Mouse (Mus musculus): ENCODE measurements at regions not wholly inside any gene's neighbourhood (a gene's known extent, or its start where the extent isn't known, plus 50 kb on each side); places are given as distances from the start of the nearest gene placed in this dataset.

GRCm38 (mm10) chr15:36945309-36945708 is 62.3 kb downstream of the Zfp706 start:
- Histone ChIP-seq H3K27ac (ENCODE audit: low read length) (no peak overlapping the region), H3K9me3 (replicated peaks; ENCODE audit: control insufficient read depth, low read length) (no peaks in the 10 kb centered on the region), H3K9ac (ENCODE audit: low read depth, low read length) (no peak overlapping the region), H3K27me3 (ENCODE audit: control insufficient read depth, insufficient read depth, low read depth, low read length) (no peaks in the 10 kb centered on the region), H3K36me3 (ENCODE audit: control insufficient read depth, insufficient read depth) (no peaks in the 10 kb centered on the region), H3K4me1 (ENCODE audit: control insufficient read depth, low read depth, low read length) (no peaks in the 10 kb centered on the region), H3K4me2 (ENCODE audit: low read depth, low read length) (no peak overlapping the region), H3K4me3 (ENCODE audit: low read depth, low read length) (no peak overlapping the region)
- no peak for ATAC-seq (ENCODE audit: low read depth)
- whole genome bisulfite sequencing (ENCODE audit: insufficient replicate concordance): 78% methylated on average over 4 of the region's 4 CpGs

- WGBS (ENCODE audit: insufficient replicate concordance): 75% methylated on average over 8 of the region's 8 CpGs
- Histone ChIP-seq H3K9me3 (replicated peaks; ENCODE audit: control insufficient read depth, low read length) (no peaks in the 10 kb centered on the region), H3K4me3 (ENCODE audit: low read depth, low read length) (no peak overlapping the region), H3K9ac (ENCODE audit: low read depth, low read length) (no peak overlapping the region), H3K27me3 (ENCODE audit: control insufficient read depth, insufficient read depth, low read depth, low read length) (no peaks in the 10 kb centered on the region), H3K36me3 (ENCODE audit: control insufficient read depth, insufficient read depth) (no peaks in the 10 kb centered on the region), H3K27ac (ENCODE audit: low read length) (no peak overlapping the region), H3K4me1 (ENCODE audit: control insufficient read depth, low read depth, low read length) (no peaks in the 10 kb centered on the region), H3K4me2 (ENCODE audit: low read depth, low read length) (no peak overlapping the region)
- ATAC-seq (ENCODE audit: low read depth): no peak
Measured at GRCm38 (mm10) chr15:36944556-36945171, 62.9 kb downstream of the Zfp706 start.

GRCm38 (mm10) chr15:36943492-36944112 is 64.0 kb downstream of the Zfp706 start:
- Histone ChIP-seq H3K4me3 (ENCODE audit: low read depth, low read length) (no peak overlapping the region), H3K9me3 (replicated peaks; ENCODE audit: control insufficient read depth, low read length) (no peaks in the 10 kb centered on the region), H3K9ac (ENCODE audit: low read depth, low read length) (no peak overlapping the region), H3K27ac (ENCODE audit: low read length) (no peak overlapping the region), H3K36me3 (ENCODE audit: control insufficient read depth, insufficient read depth) (no peaks in the 10 kb centered on the region), H3K4me2 (ENCODE audit: low read depth, low read length) (no peak overlapping the region), H3K4me1 (ENCODE audit: control insufficient read depth, low read depth, low read length) (no peaks in the 10 kb centered on the region), H3K27me3 (ENCODE audit: control insufficient read depth, insufficient read depth, low read depth, low read length) (no peaks in the 10 kb centered on the region)
- 72% methylated on average over 12 of the region's 12 CpGs for WGBS (ENCODE audit: insufficient replicate concordance)
- no peak for ATAC-seq (ENCODE audit: low read depth)

- Histone ChIP-seq H3K27ac (ENCODE audit: low read length) (no peak overlapping the region), H3K9me3 (replicated peaks; ENCODE audit: control insufficient read depth, low read length) (no peaks in the 10 kb centered on the region), H3K4me2 (ENCODE audit: low read depth, low read length) (no peak overlapping the region), H3K4me1 (ENCODE audit: control insufficient read depth, low read depth, low read length) (peaks cover 9% of the 10 kb centered on the region), H3K4me3 (ENCODE audit: low read depth, low read length) (no peak overlapping the region), H3K27me3 (ENCODE audit: control insufficient read depth, insufficient read depth, low read depth, low read length) (no peaks in the 10 kb centered on the region), H3K36me3 (ENCODE audit: control insufficient read depth, insufficient read depth) (no peaks in the 10 kb centered on the region), H3K9ac (ENCODE audit: low read depth, low read length) (no peak overlapping the region)
- ATAC-seq (ENCODE audit: low read depth): no peak
- WGBS (ENCODE audit: insufficient replicate concordance): 55% methylated on average over 4 of the region's 4 CpGs
Measured at GRCm38 (mm10) chr15:36942261-36942660, 65.3 kb downstream of the Zfp706 start.

- Histone ChIP-seq H3K27me3 (ENCODE audit: control insufficient read depth, insufficient read depth, low read depth, low read length) (no peaks in the 10 kb centered on the region), H3K36me3 (ENCODE audit: control insufficient read depth, insufficient read depth) (no peaks in the 10 kb centered on the region), H3K9me3 (replicated peaks; ENCODE audit: control insufficient read depth, low read length) (no peaks in the 10 kb centered on the region), H3K4me1 (ENCODE audit: control insufficient read depth, low read depth, low read length) (peaks cover 9% of the 10 kb centered on the region), H3K27ac (ENCODE audit: low read length) (no peak overlapping the region), H3K4me3 (ENCODE audit: low read depth, low read length) (no peak overlapping the region), H3K4me2 (ENCODE audit: low read depth, low read length) (no peak overlapping the region), H3K9ac (ENCODE audit: low read depth, low read length) (no peak overlapping the region)
- no peak for ATAC-seq (ENCODE audit: low read depth)
- WGBS (ENCODE audit: insufficient replicate concordance): 67% methylated on average over 5 of the region's 5 CpGs
Measured at GRCm38 (mm10) chr15:36941741-36942140, 65.8 kb downstream of the Zfp706 start.

GRCm38 (mm10) chr15:36939608-36940007 is 68.0 kb downstream of the Zfp706 start:
- Histone ChIP-seq H3K4me1 (ENCODE audit: control insufficient read depth, low read depth, low read length) (peaks cover 9% of the 10 kb centered on the region), H3K27me3 (ENCODE audit: control insufficient read depth, insufficient read depth, low read depth, low read length) (no peaks in the 10 kb centered on the region), H3K4me3 (ENCODE audit: low read depth, low read length) (no peak overlapping the region), H3K27ac (ENCODE audit: low read length) (no peak overlapping the region), H3K9ac (ENCODE audit: low read depth, low read length) (no peak overlapping the region), H3K9me3 (replicated peaks; ENCODE audit: control insufficient read depth, low read length) (no peaks in the 10 kb centered on the region), H3K36me3 (ENCODE audit: control insufficient read depth, insufficient read depth) (no peaks in the 10 kb centered on the region), H3K4me2 (ENCODE audit: low read depth, low read length) (no peak overlapping the region)
- 71% methylated on average over 9 of the region's 9 CpGs for WGBS (ENCODE audit: insufficient replicate concordance)
- ATAC-seq (ENCODE audit: low read depth): no peak

- no peak overlapping the region for H3K27ac ChIP-seq (ENCODE audit: low read length)
- H3K4me2 ChIP-seq (ENCODE audit: low read depth, low read length): peak overlapping the region; percentile 79
- H3K27me3 ChIP-seq (ENCODE audit: control insufficient read depth, insufficient read depth, low read depth, low read length): no peaks in the 10 kb centered on the region
- H3K4me1 ChIP-seq (ENCODE audit: control insufficient read depth, low read depth, low read length): peaks cover 9% of the 10 kb centered on the region
- peak overlapping the region; percentile 15; the same call in 1 of the 2 replicates for H3K9ac ChIP-seq (ENCODE audit: low read depth, low read length)
- ATAC-seq (ENCODE audit: low read depth): no peak
- peak overlapping the region; percentile 59 for H3K4me3 ChIP-seq (ENCODE audit: low read depth, low read length)
- 33% methylated on average over 9 of the region's 9 CpGs for WGBS (ENCODE audit: insufficient replicate concordance)
- H3K36me3 ChIP-seq (ENCODE audit: control insufficient read depth, insufficient read depth): no peaks in the 10 kb centered on the region
- H3K9me3 ChIP-seq (replicated peaks; ENCODE audit: control insufficient read depth, low read length): no peaks in the 10 kb centered on the region
Measured at GRCm38 (mm10) chr15:36939153-36939552, 68.4 kb downstream of the Zfp706 start.

GRCm38 (mm10) chr15:36938511-36939150 is 68.9 kb downstream of the Zfp706 start:
- Histone ChIP-seq H3K27me3 (ENCODE audit: control insufficient read depth, insufficient read depth, low read depth, low read length) (no peaks in the 10 kb centered on the region), H3K9ac (ENCODE audit: low read depth, low read length) (peak overlapping the region; percentile 59), H3K4me2 (ENCODE audit: low read depth, low read length) (peak overlapping the region; percentile 79), H3K27ac (ENCODE audit: low read length) (peak overlapping the region; percentile 65), H3K4me3 (ENCODE audit: low read depth, low read length) (peak overlapping the region; percentile 59), H3K36me3 (ENCODE audit: control insufficient read depth, insufficient read depth) (no peaks in the 10 kb centered on the region), H3K9me3 (replicated peaks; ENCODE audit: control insufficient read depth, low read length) (no peaks in the 10 kb centered on the region), H3K4me1 (ENCODE audit: control insufficient read depth, low read depth, low read length) (peaks cover 9% of the 10 kb centered on the region)
- peak; percentile 93 for ATAC-seq (ENCODE audit: low read depth)
- WGBS (ENCODE audit: insufficient replicate concordance): under 1% methylated on average over 55 of the region's 57 CpGs

Measured in liver, embryonic 16.5 days (tissue).